Mouse (Mus musculus) frontal cortex, postnatal 10 days (tissue): ENCODE measurements around the gene Inka1.
A peak's percentile ranks its signal among the peaks of the same experiment; 100 is the strongest.

Experiments
- DNase-seq, 2 experiments: peaks; one replicate each; pipeline ENCODE4 v3.0.0; 2022; ENCODE audit warnings: low spot score in 2 of 2, mixed read lengths in 1 of 2

Inka1 gene

GRCm38 (mm10) chr9:107957141-107957540, 28.5 kb downstream of the Inka1 start:
- no peak for DNase-seq

DNA sequence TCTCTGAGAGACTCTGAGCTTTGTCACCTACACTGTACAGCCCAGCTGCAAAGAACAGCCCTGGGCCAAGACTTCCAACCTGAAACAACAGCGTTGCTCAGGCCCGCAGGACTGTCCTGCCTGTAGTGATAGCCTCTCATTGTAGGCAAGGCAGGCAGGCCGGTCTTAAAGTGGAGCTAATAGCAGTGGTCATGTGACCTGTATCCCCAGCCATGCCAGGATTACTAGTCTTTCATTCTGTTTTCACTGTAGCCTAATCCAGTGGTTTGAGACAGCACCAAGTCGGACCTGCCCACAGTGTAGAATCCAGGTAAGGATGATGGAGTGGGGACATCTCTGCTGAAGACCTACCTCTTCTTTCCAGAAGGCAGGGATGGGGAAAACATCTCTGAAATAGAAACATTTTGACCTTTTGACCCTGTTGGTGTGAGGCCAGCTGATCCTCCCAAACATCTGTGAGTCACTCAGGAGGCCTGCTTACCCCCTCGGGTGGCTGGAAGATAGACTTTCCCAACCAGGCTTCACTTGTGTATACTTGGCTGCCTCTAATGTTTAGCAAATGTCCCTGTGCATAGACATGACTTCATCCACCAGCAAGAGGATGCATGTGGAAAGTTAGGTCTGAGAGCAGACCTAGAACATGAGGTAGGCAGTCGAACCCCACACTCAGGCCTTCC, 29.9 kb downstream of the Inka1 start:
- no peak for DNase-seq

GRCm38 (mm10) chr9:107950460-107951355, 35.0 kb downstream of the Inka1 start:
- DNase-seq = peak; percentile 84 to 91

- no peak for DNase-seq
Measured at GRCm38 (mm10) chr9:107949922-107950235, 35.8 kb downstream of the Inka1 start, which contains the start of gene Traip. TSS of gene Traip (plus strand) at chr9:107950136.

DNA sequence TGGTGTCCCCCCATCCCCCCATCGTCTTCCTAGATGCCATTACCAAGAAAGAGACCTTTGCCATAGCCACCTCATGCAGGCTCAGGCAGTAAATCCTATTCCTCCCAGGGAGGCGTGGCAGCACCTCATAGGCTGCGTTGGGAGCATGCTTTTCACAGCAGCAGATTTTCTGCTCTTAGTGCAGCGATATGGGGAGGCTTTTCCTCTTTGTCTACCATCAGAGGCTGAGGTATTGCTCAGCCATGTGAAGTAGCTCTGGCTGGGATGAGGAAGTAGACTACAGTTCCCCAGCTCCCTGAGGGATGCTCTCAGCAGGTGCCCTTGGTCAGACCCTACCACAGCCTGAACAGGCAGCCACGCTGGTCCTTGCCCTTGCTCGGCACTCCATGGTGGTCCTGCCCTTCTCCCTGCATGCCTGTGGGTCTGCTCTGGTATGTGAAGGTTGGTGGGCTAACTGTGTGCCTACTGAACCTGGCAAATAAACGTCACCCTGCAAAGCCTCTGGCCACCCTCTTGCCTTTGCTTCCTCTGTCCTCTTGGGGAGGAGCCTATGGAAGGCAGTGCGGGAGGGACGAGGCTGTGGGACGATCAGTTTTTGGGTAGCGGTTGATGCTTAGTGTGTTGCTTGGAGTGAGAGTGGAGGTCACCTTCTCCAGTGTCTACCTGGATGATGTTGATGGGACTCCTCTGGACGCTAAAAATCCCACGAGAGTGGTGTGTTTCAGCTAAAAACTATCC, 36.3 kb downstream of the Inka1 start:
- no peak for DNase-seq

- DNase-seq = no peak
Measured at GRCm38 (mm10) chr9:107947241-107948194, 38.2 kb downstream of the Inka1 start.

DNA sequence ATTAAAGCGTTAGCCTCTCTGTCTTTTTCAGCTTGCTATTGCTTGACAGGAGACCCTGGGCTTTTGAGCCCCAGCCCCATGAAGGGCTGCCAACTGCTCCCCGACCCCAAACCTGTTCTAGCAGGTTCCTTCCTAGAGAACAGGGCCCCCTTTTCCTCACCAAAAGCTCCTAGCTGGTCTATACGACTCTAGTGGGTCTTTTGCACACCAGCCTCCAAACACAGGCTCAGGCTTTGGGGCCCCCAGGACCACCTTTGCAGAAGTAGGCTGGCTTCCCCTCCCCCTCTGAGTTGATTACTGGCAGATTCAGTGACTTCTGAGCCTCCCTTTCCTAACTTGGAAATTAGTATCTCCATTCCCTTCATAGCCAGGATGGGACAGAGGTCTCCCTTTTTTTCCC, 48.8 kb downstream of the Inka1 start:
- no peak for DNase-seq

DNA sequence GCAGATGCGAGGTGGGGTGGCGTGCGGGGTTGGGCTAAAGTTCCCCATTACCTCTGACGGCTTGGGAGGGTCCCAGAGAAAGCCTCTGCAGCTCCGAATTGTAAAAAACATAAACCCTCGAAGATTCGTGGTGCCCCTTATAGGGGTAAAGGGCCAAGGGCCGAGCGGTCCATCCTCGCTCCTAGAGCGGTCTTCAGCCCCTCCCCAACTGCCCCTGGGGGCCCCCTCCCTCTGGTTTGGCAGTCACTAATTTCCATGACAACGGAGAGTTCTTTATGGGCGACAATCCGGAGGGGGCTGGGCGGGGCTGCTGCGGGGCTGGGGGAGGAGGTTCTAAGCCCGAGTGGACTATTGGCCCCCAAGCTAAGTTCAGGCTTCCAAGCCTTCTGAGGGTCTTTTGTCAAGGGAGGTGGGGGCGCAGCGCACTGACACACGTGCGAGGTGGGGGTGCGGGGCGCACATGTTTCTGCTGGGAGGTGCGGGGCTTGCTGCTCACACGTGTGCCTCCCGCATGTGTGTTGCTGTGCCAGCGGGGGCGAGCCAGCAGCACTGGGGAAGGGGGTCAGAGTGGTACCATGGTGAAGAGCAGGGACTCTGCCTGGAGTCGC, 49.4 kb downstream of the Inka1 start:
- DNase-seq = peak; percentile 66 to 69

DNA sequence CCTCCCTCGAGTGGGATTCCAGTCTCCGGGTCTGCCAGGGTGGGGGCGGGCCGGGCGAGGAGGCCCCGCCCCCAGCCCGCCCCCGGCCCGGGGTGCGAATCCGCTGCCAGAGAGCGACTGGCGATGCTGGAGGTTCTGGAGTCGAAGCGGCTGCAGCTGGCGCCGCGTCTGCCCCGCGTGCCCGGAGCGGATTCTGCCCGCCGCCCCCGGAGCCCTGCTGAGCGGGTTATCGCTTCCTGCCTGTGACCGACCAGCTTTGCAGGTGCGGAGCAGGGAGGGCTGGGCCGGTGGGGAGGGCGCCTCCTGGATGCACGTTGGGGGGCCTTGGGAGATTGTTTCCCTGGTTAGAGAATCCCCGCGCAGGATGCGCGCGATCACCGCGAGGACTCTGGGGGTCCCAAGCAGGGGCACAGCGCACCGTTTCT, 49.9 kb downstream of the Inka1 start:
- peak in 1 of 2 experiments; percentile 55 for DNase-seq

- DNase-seq = no peak
Measured at GRCm38 (mm10) chr9:107935374-107935773, 50.3 kb downstream of the Inka1 start, which contains the start of gene Camkv. TSS of gene Camkv (plus strand) at chr9:107935674.
